In genomic region chr3:124501427-124501826, GRCm38 (mm10) we compare ENCODE assay signal across 26 mouse cellular contexts.
"Had no signal": no experiment of that assay in that cellular context is flagged by ENCODE, and none has a peak within 500 bp of the region (broad histone marks: within the 10 kb centered on the region; RNA-seq: fewer than 3 reads in every experiment).

No protein-coding gene starts in this region.

- ATAC-seq: hindbrain, embryonic 16.5 days; inflammation-experienced regulatory T-cells, adult 6 months; intestine, embryonic 15.5 days; intestine, postnatal 0 days; liver, embryonic 12.5 days had no signal

- H3K9ac ChIP-seq: heart, embryonic 12.5 days; hindbrain, embryonic 12.5 days; hindbrain, embryonic 14.5 days; intestine, embryonic 15.5 days; limb, embryonic 13.5 days; limb, embryonic 15.5 days; liver, embryonic 12.5 days; liver, embryonic 14.5 days had no signal

- H3K36me3 ChIP-seq: heart, embryonic 10.5 days; heart, embryonic 12.5 days; hindbrain, embryonic 10.5 days; hindbrain, embryonic 12.5 days; intestine, embryonic 15.5 days; limb, embryonic 13.5 days; limb, embryonic 15.5 days; liver, embryonic 12.5 days had no signal

- H3K4me3 ChIP-seq: heart, embryonic 10.5 days; heart, embryonic 12.5 days; hindbrain, embryonic 10.5 days; hindbrain, embryonic 12.5 days; intestine, embryonic 15.5 days; limb, embryonic 13.5 days; limb, embryonic 15.5 days; liver, embryonic 12.5 days had no signal

- DNase-seq: gastrocnemius, postnatal 25 days; heart, adult 18-20 months; heart, postnatal 10 days; heart, postnatal 4 days; kidney, adult 18-20 months; kidney, adult 8-10 months; kidney, postnatal 14 days; kidney, postnatal 36 days; layer of hippocampus, adult 9-11 months; layer of hippocampus, postnatal 36 days; left cerebral cortex, postnatal 4 days; lung, adult 18-20 months had no signal

- H3K9me3 ChIP-seq: heart, embryonic 10.5 days; hindbrain, embryonic 10.5 days; hindbrain, embryonic 12.5 days; intestine, embryonic 15.5 days; limb, embryonic 13.5 days; limb, embryonic 15.5 days; liver, embryonic 12.5 days had no signal

- H3K4me2 ChIP-seq: heart, embryonic 12.5 days; hindbrain, embryonic 12.5 days; hindbrain, embryonic 14.5 days; intestine, embryonic 15.5 days; limb, embryonic 13.5 days; limb, embryonic 15.5 days; liver, embryonic 12.5 days had no signal

- H3K27me3 ChIP-seq: heart, embryonic 12.5 days; hindbrain, embryonic 12.5 days; intestine, embryonic 15.5 days; limb, embryonic 13.5 days; limb, embryonic 15.5 days; liver, embryonic 12.5 days had no signal

- H3K4me1 ChIP-seq: heart, embryonic 10.5 days; heart, embryonic 12.5 days; hindbrain, embryonic 10.5 days; hindbrain, embryonic 12.5 days; intestine, embryonic 15.5 days; limb, embryonic 13.5 days; limb, embryonic 15.5 days; liver, embryonic 12.5 days had no signal

- H3K27ac ChIP-seq: heart, embryonic 10.5 days; hindbrain, embryonic 10.5 days; hindbrain, embryonic 12.5 days; hindbrain, embryonic 14.5 days; intestine, embryonic 15.5 days; kidney, postnatal 0 days; limb, embryonic 13.5 days; limb, embryonic 15.5 days; liver, embryonic 12.5 days; liver, embryonic 14.5 days had no signal
